Mouse (Mus musculus) neural tube, embryonic 11.5 days (tissue): ENCODE data around the gene Rec114. TPM values are rescaled to one million over a fixed set of nuclear protein-coding genes. Genes with fewer than 3 reads are reported as not detected.

Source experiments
- ATAC-seq: fragments of 200-750 bp; cut with Nextera tagmentation; 2 replicates; pipeline ENCODE4 v1.8.0; 2017; ENCODE audit warnings: moderate number of reproducible peaks, mild to moderate bottlenecking, moderate TSS enrichment, moderate library complexity; ENCODE audit not compliant: insufficient read depth, low FRiP score, low TSS enrichment
- DNase-seq: peaks from one replicate; pipeline ENCODE4 v3.0.0-alpha.2; 2015; ENCODE audit warnings: low spot score
- H3K27ac ChIP-seq: fragments of 300-500 bp; sonication (generic); 2 replicates; pipeline ENCODE4 v1.5.1; 2014; ENCODE audit warnings: low read depth, mild to moderate bottlenecking, low read length
- H3K27me3 ChIP-seq: fragments of 300-500 bp; sonication (generic); 2 replicates; pipeline ENCODE4 v1.6.1; 2014; ENCODE audit warnings: mild to moderate bottlenecking, low read length, mixed read lengths; ENCODE audit not compliant: control insufficient read depth, insufficient read depth
- H3K36me3 ChIP-seq: fragments of 300-500 bp; sonication (generic); 2 replicates; pipeline ENCODE4 v1.6.1; 2014; ENCODE audit warnings: mild to moderate bottlenecking, low read length, moderate library complexity, mixed read lengths; ENCODE audit not compliant: control insufficient read depth, insufficient read depth
- H3K4me1 ChIP-seq: fragments of 300-500 bp; sonication (generic); 2 replicates; pipeline ENCODE4 v1.6.1; 2014; ENCODE audit warnings: low read length, mixed read lengths; ENCODE audit not compliant: control insufficient read depth, insufficient read depth
- H3K4me2 ChIP-seq: fragments of 300-500 bp; sonication (generic); 2 replicates; pipeline ENCODE4 v1.6.1; 2014; ENCODE audit warnings: low read depth, mild to moderate bottlenecking, moderate library complexity
- H3K4me3 ChIP-seq: fragments of 300-500 bp; sonication (generic); 2 replicates; pipeline ENCODE4 v1.5.1; 2014; ENCODE audit warnings: low read depth, low read length
- H3K9ac ChIP-seq: fragments of 300-500 bp; sonication (generic); 2 replicates; pipeline ENCODE4 v1.6.1; 2014; ENCODE audit warnings: mild to moderate bottlenecking, low read length
- H3K9me3 ChIP-seq: fragments of 300-500 bp; sonication (generic); 2 replicates; pipeline ENCODE4 v1.6.1; 2016; ENCODE audit warnings: low read length; ENCODE audit not compliant: control insufficient read depth
- WGBS: fragments of 180-500 bp; shearing (Covaris S2); extraction: QIAGEN DNeasy Blood & Tissue Kit; methylation state at CpG from one replicate; pipeline ENCODE4 v1.1.7; 2014; 5-methylcytosine and 5-hydroxymethylcytosine counted together
- polyA plus RNA-seq: library from polyadenylated mRNA; unstranded; fragments of >200 nt; fragmentation: Nextera tagmentation; extraction: Ambion mirVana; gene quantifications from 2 replicates; pipeline ENCODE4 v1.2.1, GENCODE M21; 2014

Rec114 gene
- polyA plus RNA-seq, 1 experiment from 2014 or later, result 2.7 TPM

GRCm38 (mm10) chr9:58667244-58667643 is 76.5 kb downstream of the Rec114 start:
- DNase-seq (no peak), ATAC-seq (no peak)
- WGBS, result 42% methylated on average over 9 of the region's 9 CpGs
- H3K36me3 ChIP-seq, result no peaks in the 10 kb centered on the region; the same call in 1 of the 2 replicates
- H3K27me3 ChIP-seq, result no peaks in the 10 kb centered on the region
- no peaks in the 10 kb centered on the region for H3K4me1 ChIP-seq
- H3K4me2 ChIP-seq, result no peak overlapping the region
- H3K27ac ChIP-seq, result no peak overlapping the region
- H3K9me3 ChIP-seq, result no peaks in the 10 kb centered on the region
- H3K4me3 ChIP-seq, result no peak overlapping the region
- H3K9ac ChIP-seq, result no peak overlapping the region

GRCm38 (mm10) chr9:58666191-58666590 is 77.6 kb downstream of the Rec114 start:
- Histone ChIP-seq H3K27me3 (no peaks in the 10 kb centered on the region), H3K36me3 (peaks cover 2% of the 10 kb centered on the region; the same call in 1 of the 2 replicates), H3K4me2 (no peak overlapping the region), H3K4me1 (no peaks in the 10 kb centered on the region), H3K27ac (no peak overlapping the region), H3K4me3 (no peak overlapping the region), H3K9ac (no peak overlapping the region), H3K9me3 (no peaks in the 10 kb centered on the region)
- ATAC-seq, result no peak
- 57% methylated on average over 9 of the region's 9 CpGs for WGBS
- DNase-seq, result no peak

GRCm38 (mm10) chr9:58665492-58665891 is 78.3 kb downstream of the Rec114 start:
- ATAC-seq, result no peak

GRCm38 (mm10) chr9:58662791-58663190 is 81.0 kb downstream of the Rec114 start:
- DNase-seq (no peak), ATAC-seq (no peak)
- Histone ChIP-seq H3K4me2 (no peak overlapping the region), H3K4me3 (no peak overlapping the region), H3K9me3 (no peaks in the 10 kb centered on the region), H3K27ac (no peak overlapping the region), H3K27me3 (no peaks in the 10 kb centered on the region), H3K9ac (no peak overlapping the region), H3K36me3 (peaks cover 2% of the 10 kb centered on the region; the same call in 1 of the 2 replicates), H3K4me1 (no peaks in the 10 kb centered on the region)
- 89% methylated on average over 3 of the region's 3 CpGs for WGBS

More at GRCm38 (mm10) chr9:58665492-58665891, 78.3 kb downstream of the Rec114 start:
- Histone ChIP-seq H3K36me3 (peaks cover 2% of the 10 kb centered on the region; the same call in 1 of the 2 replicates), H3K4me2 (no peak overlapping the region), H3K27ac (no peak overlapping the region), H3K4me3 (no peak overlapping the region), H3K4me1 (no peaks in the 10 kb centered on the region), H3K27me3 (no peaks in the 10 kb centered on the region), H3K9ac (no peak overlapping the region), H3K9me3 (no peaks in the 10 kb centered on the region)
- 81% methylated on average over 9 of the region's 9 CpGs for WGBS
- no peak for DNase-seq

GRCm38 (mm10) chr9:58662007-58662406 is 81.8 kb downstream of the Rec114 start:
- no peak overlapping the region for H3K4me2 ChIP-seq
- H3K27ac ChIP-seq, result no peak overlapping the region
- no peak overlapping the region for H3K4me3 ChIP-seq
- no peak overlapping the region for H3K9ac ChIP-seq
- peaks cover 2% of the 10 kb centered on the region; the same call in 1 of the 2 replicates for H3K36me3 ChIP-seq
- WGBS, result 91% methylated on average over 4 of the region's 4 CpGs
- H3K4me1 ChIP-seq, result no peaks in the 10 kb centered on the region
- DNase-seq (no peak), ATAC-seq (no peak)
- no peaks in the 10 kb centered on the region for H3K27me3 ChIP-seq
- H3K9me3 ChIP-seq, result no peaks in the 10 kb centered on the region

GRCm38 (mm10) chr9:58660673-58661072 is 83.1 kb downstream of the Rec114 start:
- no peak overlapping the region for H3K9ac ChIP-seq
- no peak overlapping the region for H3K27ac ChIP-seq
- H3K4me2 ChIP-seq, result no peak overlapping the region
- no peaks in the 10 kb centered on the region for H3K9me3 ChIP-seq
- no peak for DNase-seq
- H3K36me3 ChIP-seq, result peaks cover 2% of the 10 kb centered on the region; the same call in 1 of the 2 replicates
- no peak for ATAC-seq
- no peaks in the 10 kb centered on the region for H3K27me3 ChIP-seq
- H3K4me3 ChIP-seq, result no peak overlapping the region
- WGBS, result 87% methylated on average over 3 of the region's 3 CpGs
- no peaks in the 10 kb centered on the region for H3K4me1 ChIP-seq

- no peaks in the 10 kb centered on the region for H3K4me1 ChIP-seq
- DNase-seq, result no peak
- no peak overlapping the region for H3K27ac ChIP-seq
- H3K4me2 ChIP-seq, result no peak overlapping the region
- H3K4me3 ChIP-seq, result no peak overlapping the region
- 86% methylated on average over 9 of the region's 9 CpGs for whole genome bisulfite sequencing
- peaks cover 2% of the 10 kb centered on the region; the same call in 1 of the 2 replicates for H3K36me3 ChIP-seq
- no peaks in the 10 kb centered on the region for H3K9me3 ChIP-seq
- no peaks in the 10 kb centered on the region for H3K27me3 ChIP-seq
- no peak for ATAC-seq
- no peak overlapping the region for H3K9ac ChIP-seq
These were observed 83.8 kb downstream of the Rec114 start for GRCm38 (mm10) chr9:58659989-58660388.

GRCm38 (mm10) chr9:58659331-58659730 is 84.4 kb downstream of the Rec114 start:
- Histone ChIP-seq H3K27me3 (no peaks in the 10 kb centered on the region), H3K4me3 (no peak overlapping the region), H3K9me3 (no peaks in the 10 kb centered on the region), H3K4me2 (no peak overlapping the region), H3K27ac (no peak overlapping the region), H3K9ac (no peak overlapping the region), H3K36me3 (peaks cover 2% of the 10 kb centered on the region; the same call in 1 of the 2 replicates), H3K4me1 (no peaks in the 10 kb centered on the region)
- DNase-seq (no peak), ATAC-seq (no peak)
- 89% methylated on average over 3 of the region's 3 CpGs for WGBS

- H3K4me2 ChIP-seq, result no peak overlapping the region
- no peak overlapping the region for H3K9ac ChIP-seq
- H3K27ac ChIP-seq, result no peak overlapping the region
- DNase-seq, result no peak
- no peaks in the 10 kb centered on the region for H3K27me3 ChIP-seq
- H3K4me3 ChIP-seq, result no peak overlapping the region
- ATAC-seq, result no peak
- no peaks in the 10 kb centered on the region for H3K9me3 ChIP-seq
- WGBS, result 92% methylated on average over 4 of the region's 4 CpGs
- peaks cover 2% of the 10 kb centered on the region; the same call in 1 of the 2 replicates for H3K36me3 ChIP-seq
- no peaks in the 10 kb centered on the region for H3K4me1 ChIP-seq
These were observed 85.0 kb downstream of the Rec114 start for GRCm38 (mm10) chr9:58658596-58659309.
